Mouse (Mus musculus) T-helper 1 cell (primary cell): ENCODE measurements around the gene Zfp663.

Experiments used
- in situ Hi-C: fragments of 300-600 bp; cut with MboI, MseI; formaldehyde crosslinking; loops from one replicate; pipeline ENCODE4 v1.15.1; 2025; ENCODE audit warnings: high pct_unique_total_duplicates

Zfp663 gene

DNA sequence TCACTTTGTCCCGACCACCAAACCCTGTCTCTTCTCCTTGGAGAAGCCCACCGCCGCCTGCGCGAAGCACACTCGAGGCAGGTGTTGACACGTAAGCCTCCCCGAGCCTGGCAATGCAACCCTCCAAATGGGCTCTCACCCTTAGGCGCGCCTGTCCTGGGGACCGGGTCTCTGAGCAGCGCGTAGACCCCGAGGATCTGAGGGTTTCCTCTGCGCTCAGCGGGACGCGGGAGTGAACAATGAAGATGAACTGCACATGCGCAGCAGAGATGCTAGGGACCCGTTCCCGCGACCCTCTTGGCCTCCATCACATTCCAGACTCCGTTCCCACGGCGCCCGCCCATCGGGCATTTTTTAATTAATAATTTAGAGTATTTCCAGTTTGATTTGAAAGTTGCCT, at the start of gene Zfp663:
Gene Zfp663, minus strand, starts transcription at position 234 of the 400 bp plus-strand sequence.
- in situ Hi-C loops = no loop called here

- in situ Hi-C loops = no loop called here
Measured at GRCm38 (mm10) chr2:165417291-165417690, 48.8 kb upstream of the Zfp663 start.

GRCm38 (mm10) chr2:165415795-165416194, 47.3 kb upstream of the Zfp663 start:
- in situ Hi-C loops = no loop called here

DNA sequence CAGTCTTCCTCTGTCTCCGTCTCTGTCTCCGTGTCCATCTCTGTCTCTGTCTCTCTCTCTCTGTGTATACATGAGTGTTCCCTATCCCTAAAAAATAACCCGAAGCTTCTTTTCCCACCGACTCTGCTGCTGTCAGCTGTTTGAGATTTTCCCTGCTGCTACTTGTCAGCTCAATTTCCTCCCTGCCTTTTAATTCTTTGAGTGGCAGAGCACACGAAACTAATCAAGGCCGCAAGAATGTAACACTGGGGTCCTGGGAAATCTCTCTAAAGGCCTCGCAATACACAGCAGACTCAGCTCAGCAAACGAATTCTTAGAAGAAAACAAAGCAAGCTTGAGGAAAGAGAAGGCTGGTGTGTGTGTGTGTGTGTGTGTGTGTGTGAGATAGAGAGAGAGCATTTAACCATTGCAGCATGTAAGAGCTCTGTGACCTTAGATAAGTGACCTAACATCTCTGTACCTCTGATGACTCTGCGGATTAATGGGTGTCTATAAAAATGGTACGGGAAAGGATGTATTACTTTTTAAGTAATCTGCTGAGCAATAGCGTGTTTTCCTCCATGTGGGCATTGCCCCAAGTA, 46.7 kb upstream of the Zfp663 start:
- in situ Hi-C loops = no loop called here

DNA sequence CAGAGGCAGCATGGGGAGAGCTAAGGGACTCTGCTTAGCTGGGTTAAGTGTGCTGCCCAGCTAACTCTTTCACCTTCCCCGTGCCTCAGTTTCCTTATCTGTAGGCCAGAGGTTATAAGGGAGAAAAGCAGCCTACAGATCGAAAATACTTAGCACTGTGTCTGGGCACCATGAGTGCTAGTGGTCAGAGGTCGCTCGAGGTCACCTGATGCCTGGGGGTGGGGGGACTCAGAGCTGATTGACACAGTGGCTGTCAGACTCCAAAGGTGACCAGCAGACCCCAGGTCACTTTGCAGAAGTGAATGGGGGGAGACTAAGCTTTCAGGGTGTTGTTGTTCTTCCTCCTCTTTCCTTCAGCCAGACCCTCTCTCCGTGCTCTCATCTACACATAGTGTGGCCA, 45.8 kb upstream of the Zfp663 start:
- in situ Hi-C loops = no loop called here

DNA sequence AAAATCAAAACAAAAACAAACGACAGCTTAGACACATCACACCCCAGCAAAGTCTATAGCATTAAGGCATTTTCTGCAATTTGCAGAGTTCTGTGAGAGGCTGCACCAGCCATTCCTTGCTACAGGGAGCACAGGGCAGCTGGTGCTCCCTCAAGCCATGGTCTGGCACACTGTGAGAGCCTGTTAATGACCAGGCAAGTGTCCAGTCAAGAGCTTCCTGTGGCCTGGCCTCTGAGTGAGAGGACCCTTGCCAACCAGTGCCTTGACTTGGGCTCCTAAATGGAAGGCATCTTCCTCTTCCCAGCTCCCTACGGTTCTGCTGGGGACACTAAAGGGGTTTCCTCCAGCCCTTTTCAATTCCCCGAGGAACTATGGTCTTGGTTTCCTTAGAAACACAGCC, 45.4 kb upstream of the Zfp663 start:
- in situ Hi-C loops = no loop called here

- in situ Hi-C loops = loop anchor here (10.0 kb wide), 1 partner anchor 923 kb away; the partner anchor contains the start of gene Dbndd2
Measured at GRCm38 (mm10) chr2:165407700-165408301, 39.3 kb upstream of the Zfp663 start.

DNA sequence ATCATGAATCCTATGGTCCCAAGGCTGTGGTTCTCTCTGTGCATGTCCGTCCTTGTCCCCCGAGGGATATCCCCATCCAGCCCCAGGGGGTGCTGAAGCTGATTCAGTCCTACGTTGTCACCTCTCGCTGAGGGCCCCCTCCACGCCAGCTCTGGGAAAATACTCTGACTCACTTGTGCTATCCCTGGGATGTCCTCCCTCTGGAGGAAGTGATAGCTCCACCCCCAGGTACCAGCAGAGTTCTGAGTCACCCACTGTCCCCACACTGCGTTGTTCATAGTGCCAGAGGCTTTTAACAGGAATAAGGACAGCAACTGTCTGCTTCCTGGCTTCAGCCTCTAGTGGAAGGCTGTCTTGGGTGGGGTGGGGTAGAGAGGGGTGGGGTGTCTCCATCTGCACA, 36.8 kb upstream of the Zfp663 start:
- in situ Hi-C loops = loop anchor here (10.0 kb wide), 1 partner anchor 921 kb away; the partner anchor contains the start of gene Dbndd2

DNA sequence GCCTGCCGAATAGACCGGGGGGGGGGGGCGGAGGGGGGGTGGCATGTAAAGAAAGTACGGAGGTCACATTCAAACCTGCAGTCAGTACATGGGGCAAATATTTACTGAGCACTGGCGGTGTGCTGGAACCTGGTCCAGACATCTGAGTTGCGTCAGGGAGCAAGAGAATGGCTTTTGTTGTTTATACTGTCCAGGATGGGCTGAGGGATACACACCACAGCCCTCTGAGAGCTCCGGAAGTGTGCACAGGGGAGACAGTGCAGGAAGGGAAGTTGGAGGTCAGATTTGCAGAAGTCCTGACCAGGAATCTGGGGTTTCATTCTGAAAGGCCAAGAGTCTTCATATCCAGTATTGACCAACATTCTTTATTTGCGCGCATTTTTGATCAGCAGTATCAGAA, 36.4 kb upstream of the Zfp663 start:
- in situ Hi-C loops = loop anchor here (10.0 kb wide), 1 partner anchor 920 kb away; the partner anchor contains the start of gene Dbndd2

DNA sequence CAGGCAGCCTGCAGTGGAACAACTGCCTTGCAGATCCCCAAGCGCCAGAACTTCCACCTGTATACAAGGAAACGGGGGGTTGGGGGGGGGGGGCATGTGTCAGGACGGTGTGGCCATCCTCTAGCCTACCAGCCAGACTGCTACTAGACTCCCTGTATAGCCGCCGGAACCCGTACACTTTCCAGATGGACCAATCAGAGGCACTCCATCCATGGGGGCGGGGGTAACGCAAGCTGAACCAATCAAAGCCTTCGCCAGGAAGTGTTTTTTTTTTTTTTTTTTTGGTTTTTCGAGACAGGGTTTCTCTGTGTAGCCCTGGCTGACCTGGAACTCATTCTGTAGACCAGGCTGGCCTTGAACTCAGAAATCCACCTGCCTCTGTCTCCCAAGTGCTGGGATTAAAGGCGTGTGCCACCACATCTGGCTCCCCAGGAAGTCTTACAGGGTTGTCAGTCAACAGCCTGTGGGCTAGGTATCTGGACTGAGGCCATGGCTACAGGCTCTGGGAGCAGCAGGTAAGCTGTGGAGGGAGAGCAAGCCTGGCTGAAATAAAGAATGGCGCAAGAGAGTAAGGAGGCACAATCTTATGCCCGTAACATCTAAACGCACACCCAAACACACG, 29.7 kb upstream of the Zfp663 start:
- in situ Hi-C loops = no loop called here

- in situ Hi-C loops = no loop called here
Measured at GRCm38 (mm10) chr2:165397502-165398163, 29.1 kb upstream of the Zfp663 start.

DNA sequence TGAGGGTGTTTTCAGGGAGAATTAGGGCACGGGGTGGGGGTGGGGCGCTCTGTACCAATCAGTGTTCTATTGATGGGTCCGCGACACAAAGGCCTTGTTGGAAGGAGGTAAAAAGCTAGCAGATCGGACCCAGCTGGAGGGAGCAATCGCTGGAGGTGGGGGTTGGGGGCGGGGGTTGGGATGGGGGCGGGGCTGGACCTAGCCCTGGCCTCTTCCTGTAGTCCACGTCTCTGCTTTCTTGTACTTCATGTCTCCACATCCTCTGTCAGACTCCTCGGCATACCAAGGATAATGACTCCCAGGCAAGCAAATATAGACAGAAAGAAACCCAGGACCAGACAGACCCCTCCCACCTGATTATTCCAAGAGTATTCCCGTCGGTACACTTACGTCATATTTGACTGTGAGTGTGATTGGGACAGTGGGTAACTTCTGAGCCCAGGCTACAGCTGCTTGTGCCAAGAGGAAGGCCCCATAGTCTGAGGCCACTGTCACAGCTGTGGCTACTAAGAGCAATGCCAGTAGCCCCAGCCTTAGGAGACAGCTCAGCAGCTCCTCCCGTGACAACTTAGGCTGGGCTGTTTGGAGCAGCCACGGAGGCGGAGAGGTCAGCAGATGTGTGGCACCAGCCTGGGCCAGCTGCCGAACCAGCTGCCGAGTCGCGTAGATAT, 28.4 kb upstream of the Zfp663 start:
- in situ Hi-C loops = no loop called here

DNA sequence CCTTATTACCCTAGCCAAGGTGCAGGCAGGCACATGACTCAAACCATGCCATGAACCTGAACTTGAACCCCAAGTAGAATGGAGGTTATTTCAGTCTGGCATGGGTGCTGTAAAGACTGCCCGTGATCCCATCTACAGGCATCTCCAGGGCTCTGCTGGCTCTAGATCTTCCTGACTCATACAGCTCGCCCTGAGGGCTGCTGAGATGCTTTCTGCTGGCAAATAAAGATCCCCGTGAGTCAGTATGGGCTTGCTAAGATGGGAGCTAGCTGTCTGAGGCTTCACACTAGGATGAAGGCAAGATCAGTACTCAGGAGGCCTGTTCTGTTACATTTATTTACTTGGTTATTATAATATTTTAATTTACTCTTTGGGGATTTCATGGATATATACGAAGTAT, 23.6 kb upstream of the Zfp663 start:
- in situ Hi-C loops = no loop called here

DNA sequence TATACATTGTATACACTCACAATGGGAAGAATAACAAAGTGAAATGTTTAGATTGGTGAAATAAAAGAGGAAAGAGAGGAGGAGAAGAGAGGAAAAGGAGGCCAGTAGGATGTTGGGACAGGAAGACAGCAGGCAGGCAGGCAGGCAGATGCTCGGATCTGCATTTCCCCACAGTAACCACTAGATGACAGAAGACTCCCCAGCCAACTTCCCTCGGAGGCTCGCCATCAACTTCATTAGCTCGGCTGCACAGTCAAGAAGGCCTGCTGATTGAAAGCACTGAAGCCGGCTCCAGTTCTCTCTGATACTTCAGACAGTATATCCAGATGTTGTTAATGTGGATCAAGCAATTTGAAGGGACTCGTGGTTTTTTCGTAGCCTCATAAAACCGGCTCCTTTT, 23.0 kb upstream of the Zfp663 start:
- in situ Hi-C loops = no loop called here

- in situ Hi-C loops = no loop called here
Measured at GRCm38 (mm10) chr2:165389299-165389952, 20.9 kb upstream of the Zfp663 start.

DNA sequence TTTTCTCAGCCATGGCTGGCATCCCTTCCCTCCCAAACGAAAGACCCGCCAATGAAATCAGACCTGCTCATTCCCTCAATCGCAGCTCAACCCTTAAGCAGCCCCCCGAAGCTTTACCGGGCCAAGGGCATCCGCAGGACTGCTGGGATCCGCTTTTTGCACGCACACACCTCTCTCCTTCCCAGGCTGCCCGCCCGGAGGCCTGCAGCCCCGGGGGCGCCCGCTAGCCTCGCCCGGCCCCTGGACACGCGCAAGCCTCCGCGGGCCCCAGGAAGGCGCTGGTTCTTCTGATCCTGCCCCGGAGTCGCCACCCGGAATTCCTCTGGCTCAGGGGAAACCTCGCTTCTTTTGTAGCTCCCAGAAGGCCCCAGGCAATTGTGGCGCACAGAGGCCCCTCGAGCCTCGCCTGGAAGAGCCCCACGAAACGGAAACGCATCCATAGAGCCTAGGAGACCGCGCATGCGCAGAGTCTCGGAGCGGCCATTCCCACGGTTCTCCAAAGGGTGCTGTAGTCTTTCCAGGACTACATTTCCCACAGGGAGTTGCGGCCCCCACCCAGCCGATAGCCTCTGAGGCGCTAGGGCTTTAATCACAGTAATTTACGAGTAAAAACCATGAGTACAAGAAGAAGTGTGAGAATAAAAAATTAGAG, 19.4 kb upstream of the Zfp663 start, which contains the start of gene Zfp334:
Gene Zfp334, minus strand, starts transcription at position 416 of the 652 bp plus-strand sequence.
- in situ Hi-C loops = no loop called here

DNA sequence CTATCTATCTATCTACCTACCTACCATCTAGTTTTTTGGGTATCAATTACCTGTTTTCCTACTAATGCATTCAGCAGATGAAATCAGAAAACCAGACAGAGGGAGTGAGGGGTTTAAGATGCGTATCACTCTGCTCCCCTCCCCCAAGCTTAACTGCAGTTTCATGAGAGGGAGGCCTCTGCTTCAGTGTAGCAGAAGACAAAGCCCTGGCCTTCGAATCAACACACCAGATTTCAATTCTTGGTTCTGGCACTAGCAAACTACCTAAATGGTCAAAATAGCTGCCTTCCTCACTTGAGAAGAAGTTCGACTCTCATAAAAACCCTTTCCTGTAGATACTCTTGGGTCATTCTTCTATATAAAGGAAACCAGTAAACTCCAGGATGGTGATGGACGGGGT, 18.8 kb upstream of the Zfp663 start:
- in situ Hi-C loops = no loop called here

- in situ Hi-C loops = no loop called here
Measured at GRCm38 (mm10) chr2:165380050-165380449, 11.5 kb upstream of the Zfp663 start.

- in situ Hi-C loops = no loop called here
Measured at GRCm38 (mm10) chr2:165376001-165376400, 7.5 kb upstream of the Zfp663 start.

- in situ Hi-C loops = no loop called here
Measured at GRCm38 (mm10) chr2:165375478-165375877, 6.9 kb upstream of the Zfp663 start.

GRCm38 (mm10) chr2:165371066-165371465, 2.5 kb upstream of the Zfp663 start:
- in situ Hi-C loops = no loop called here
